ENCODE assay signal across 20 mouse cellular contexts in genomic region chr2:44525187-44525919, GRCm38 (mm10).
DNase-seq lines count a peak whose midpoint lies in the region; ATAC-seq and TF ChIP-seq lines count a peak whose summit lies in the region.
"Had no signal": no experiment of that assay in that cellular context is flagged by ENCODE, and none has a peak within 500 bp of the region (broad histone marks: within the 10 kb centered on the region; RNA-seq: fewer than 3 reads in every experiment).

No protein-coding gene starts in this region.

- H3K4me2 ChIP-seq in forebrain, embryonic 12.5 days, result no peak overlapping the region
- no peak overlapping the region for H3K4me2 ChIP-seq in midbrain, embryonic 11.5 days
- H3K4me2 ChIP-seq in midbrain, postnatal 0 days (ENCODE audit: low read depth, low read length, poor library complexity, severe bottlenecking), result no peak overlapping the region
- H3K4me2 ChIP-seq: embryonic facial prominence, embryonic 15.5 days; intestine, embryonic 15.5 days; liver, embryonic 12.5 days; lung, embryonic 14.5 days; neural tube, embryonic 15.5 days had no signal

- no peak overlapping the region for H3K4me3 ChIP-seq in forebrain, embryonic 10.5 days
- H3K4me3 ChIP-seq in forebrain, embryonic 12.5 days (replicated peaks), result no peak overlapping the region
- H3K4me3 ChIP-seq in midbrain, embryonic 11.5 days (ENCODE audit: low read depth, low read length), result no peak overlapping the region
- no peak overlapping the region for H3K4me3 ChIP-seq in midbrain, postnatal 0 days (ENCODE audit: low read depth, low read length)
- no peak overlapping the region for H3K4me3 ChIP-seq in embryonic facial prominence, embryonic 10.5 days
- H3K4me3 ChIP-seq: embryonic facial prominence, embryonic 15.5 days; intestine, embryonic 15.5 days; liver, embryonic 12.5 days; myocyte; neural tube, embryonic 15.5 days had no signal

- H3K9ac ChIP-seq in forebrain, embryonic 12.5 days, result no peak overlapping the region
- no peak overlapping the region for H3K9ac ChIP-seq in midbrain, embryonic 11.5 days (ENCODE audit: low read length)
- no peak overlapping the region for H3K9ac ChIP-seq in midbrain, postnatal 0 days (replicated peaks; ENCODE audit: low read length, poor library complexity, severe bottlenecking)
- H3K9ac ChIP-seq: embryonic facial prominence, embryonic 15.5 days; intestine, embryonic 15.5 days; liver, embryonic 12.5 days; lung, embryonic 14.5 days; neural tube, embryonic 15.5 days had no signal

- TF ChIP-seq CTCF in midbrain, postnatal 0 days (IDR thresholded peaks at IDR 0.05), result no peak

- H3K9me3 ChIP-seq in forebrain, embryonic 10.5 days, result no peaks in the 10 kb centered on the region
- no peaks in the 10 kb centered on the region for H3K9me3 ChIP-seq in forebrain, embryonic 12.5 days
- no peaks in the 10 kb centered on the region for H3K9me3 ChIP-seq in midbrain, embryonic 11.5 days (ENCODE audit: control insufficient read depth, low read length)
- no peaks in the 10 kb centered on the region for H3K9me3 ChIP-seq in midbrain, postnatal 0 days (ENCODE audit: low read length)
- H3K9me3 ChIP-seq in embryonic facial prominence, embryonic 10.5 days, result no peaks in the 10 kb centered on the region
- H3K9me3 ChIP-seq: embryonic facial prominence, embryonic 15.5 days; intestine, embryonic 15.5 days; liver, embryonic 12.5 days; neural tube, embryonic 15.5 days had no signal

- ATAC-seq in forebrain, embryonic 12.5 days (ENCODE audit: low FRiP score), result no peak
- 0 out of 2 replicates have a peak, but pooled peaks have one; percentile 30 for ATAC-seq in midbrain, embryonic 11.5 days (ENCODE audit: low FRiP score)
- ATAC-seq in midbrain, postnatal 0 days (ENCODE audit: low FRiP score), result no peak
- ATAC-seq: liver, embryonic 12.5 days had no signal

- no peaks in the 10 kb centered on the region for H3K36me3 ChIP-seq in forebrain, embryonic 10.5 days (replicated peaks)
- H3K36me3 ChIP-seq in forebrain, embryonic 12.5 days (replicated peaks), result no peaks in the 10 kb centered on the region
- no peaks in the 10 kb centered on the region for H3K36me3 ChIP-seq in midbrain, embryonic 11.5 days (ENCODE audit: control insufficient read depth, insufficient read depth, low read length)
- no peaks in the 10 kb centered on the region for H3K36me3 ChIP-seq in midbrain, postnatal 0 days (ENCODE audit: insufficient read depth, low read length)
- no peaks in the 10 kb centered on the region for H3K36me3 ChIP-seq in embryonic facial prominence, embryonic 10.5 days (replicated peaks)
- H3K36me3 ChIP-seq: embryonic facial prominence, embryonic 15.5 days; intestine, embryonic 15.5 days; liver, embryonic 12.5 days; neural tube, embryonic 15.5 days had no signal

- H3K27ac ChIP-seq in forebrain, embryonic 10.5 days, result peak overlapping the region; percentile 81
- no peak overlapping the region for H3K27ac ChIP-seq in forebrain, embryonic 12.5 days
- no peak overlapping the region for H3K27ac ChIP-seq in midbrain, embryonic 11.5 days (ENCODE audit: low read depth, low read length)
- no peak overlapping the region for H3K27ac ChIP-seq in midbrain, postnatal 0 days (ENCODE audit: low read depth, low read length)
- peak overlapping the region; percentile 58 for H3K27ac ChIP-seq in embryonic facial prominence, embryonic 10.5 days (replicated peaks)
- H3K27ac ChIP-seq: embryonic facial prominence, embryonic 15.5 days; intestine, embryonic 15.5 days; liver, embryonic 12.5 days; neural tube, embryonic 15.5 days had no signal

- peaks cover 12% of the 10 kb centered on the region for H3K27me3 ChIP-seq in forebrain, embryonic 10.5 days (ENCODE audit: poor library complexity, severe bottlenecking)
- 0 out of 2 replicates have a peak, but pooled peaks cover 2% of the 10 kb centered on the region for H3K27me3 ChIP-seq in forebrain, embryonic 12.5 days
- H3K27me3 ChIP-seq in midbrain, embryonic 11.5 days (ENCODE audit: control insufficient read depth, insufficient read depth, low read length), result no peaks in the 10 kb centered on the region
- no peaks in the 10 kb centered on the region for H3K27me3 ChIP-seq in midbrain, postnatal 0 days (ENCODE audit: insufficient read depth, low read length)
- H3K27me3 ChIP-seq in embryonic facial prominence, embryonic 10.5 days (replicated peaks; ENCODE audit: low read depth, poor library complexity, severe bottlenecking), result no peaks in the 10 kb centered on the region
- H3K27me3 ChIP-seq: embryonic facial prominence, embryonic 15.5 days; intestine, embryonic 15.5 days; liver, embryonic 12.5 days; neural tube, embryonic 15.5 days had no signal

- H3K4me1 ChIP-seq in forebrain, embryonic 10.5 days, result peaks cover 38% of the 10 kb centered on the region
- peaks cover 27% of the 10 kb centered on the region for H3K4me1 ChIP-seq in forebrain, embryonic 12.5 days
- peaks cover 26% of the 10 kb centered on the region for H3K4me1 ChIP-seq in midbrain, embryonic 11.5 days (ENCODE audit: control insufficient read depth, insufficient read depth, low read length)
- no peaks in the 10 kb centered on the region; the same call in 1 of the 2 replicates for H3K4me1 ChIP-seq in midbrain, postnatal 0 days (ENCODE audit: insufficient read depth, low read length)
- peaks cover 25% of the 10 kb centered on the region for H3K4me1 ChIP-seq in embryonic facial prominence, embryonic 10.5 days
- H3K4me1 ChIP-seq: embryonic facial prominence, embryonic 15.5 days; intestine, embryonic 15.5 days; liver, embryonic 12.5 days had no signal

- DNase-seq in forebrain, embryonic 10.5 days (ENCODE audit: extremely low spot score, low spot score), result peak; percentile 50
- DNase-seq in kidney, adult 9 months, result peak; percentile 19
- DNase-seq in kidney, postnatal 10 days, result no peak
- DNase-seq in midbrain, embryonic 11.5 days (ENCODE audit: low spot score, missing footprints), result peak; percentile 88
- DNase-seq in midbrain, postnatal 0 days (ENCODE audit: low spot score), result no peak
- no peak for DNase-seq in embryonic facial prominence, embryonic 10.5 days (ENCODE audit: low spot score)
- no peak for DNase-seq in spleen, adult 18-20 months
- DNase-seq: adrenal gland, postnatal 36 days; cerebellum, adult 2 months; heart, adult 18-20 months; heart, postnatal 4 days; layer of hippocampus, postnatal 36 days; lung, embryonic 14.5 days; thymus, postnatal 4 days had no signal

- WGBS in forebrain, embryonic 10.5 days, result 12% methylated on average over 5 of the region's 5 CpGs
- 11% methylated on average over 5 of the region's 5 CpGs for WGBS in forebrain, embryonic 12.5 days
- 17% methylated on average over 5 of the region's 5 CpGs for WGBS in midbrain, embryonic 11.5 days
- 45% methylated on average over 5 of the region's 5 CpGs for WGBS in midbrain, postnatal 0 days
- WGBS in embryonic facial prominence, embryonic 10.5 days, result 23% methylated on average over 5 of the region's 5 CpGs

Comparison
In these comparisons a context has a peak if more than half of its experiments do, and no peak if none do; other contexts are left out.
1. DNase-seq: peak in forebrain, embryonic 10.5 days (single experiment), kidney, adult 9 months (single experiment) and midbrain, embryonic 11.5 days (single experiment); none in kidney, postnatal 10 days (single experiment), midbrain, postnatal 0 days (single experiment), embryonic facial prominence, embryonic 10.5 days (single experiment) and spleen, adult 18-20 months (0 of 2).
2. H3K27ac ChIP-seq: peak in forebrain, embryonic 10.5 days (single experiment) and embryonic facial prominence, embryonic 10.5 days (single experiment); none in forebrain, embryonic 12.5 days (single experiment), midbrain, embryonic 11.5 days (single experiment) and midbrain, postnatal 0 days (single experiment).